Mouse (Mus musculus): ENCODE results near the gene Tmem60.

Tmem60 gene

GRCm38 (mm10) chr5:20881915-20882800 lies at the start of gene Tmem60, which contains the start of gene Phtf2:
Gene Tmem60, plus strand, starts transcription at chr5:20882191.
Gene Phtf2, minus strand, starts transcription at chr5:20882124.
- peak; percentile 97 for DNase-seq (ENCODE audit: extremely low spot score, low spot score)

GRCm38 (mm10) chr5:20834399-20834798 lies 47.6 kb upstream of the Tmem60 start:
- DNase-seq (ENCODE audit: extremely low spot score, low spot score), result no peak

GRCm38 (mm10) chr5:20837082-20837481 lies 44.9 kb upstream of the Tmem60 start:
- no peak for DNase-seq (ENCODE audit: extremely low spot score, low spot score)

GRCm38 (mm10) chr5:20843405-20843804 lies 38.6 kb upstream of the Tmem60 start:
- DNase-seq (ENCODE audit: extremely low spot score, low spot score), result no peak

- no peak for DNase-seq (ENCODE audit: extremely low spot score, low spot score)
Measured at GRCm38 (mm10) chr5:20843816-20844215, 38.2 kb upstream of the Tmem60 start.

GRCm38 (mm10) chr5:20847010-20847409 lies 35.0 kb upstream of the Tmem60 start:
- DNase-seq (ENCODE audit: extremely low spot score, low spot score), result no peak

GRCm38 (mm10) chr5:20855066-20855465 lies 26.9 kb upstream of the Tmem60 start:
- no peak for DNase-seq (ENCODE audit: extremely low spot score, low spot score)

GRCm38 (mm10) chr5:20858404-20858803 lies 23.6 kb upstream of the Tmem60 start:
- DNase-seq (ENCODE audit: extremely low spot score, low spot score), result no peak

GRCm38 (mm10) chr5:20860565-20860964 lies 21.4 kb upstream of the Tmem60 start:
- DNase-seq (ENCODE audit: extremely low spot score, low spot score), result no peak

- no peak for DNase-seq (ENCODE audit: extremely low spot score, low spot score)
Measured at GRCm38 (mm10) chr5:20861901-20862300, 20.1 kb upstream of the Tmem60 start.

- DNase-seq (ENCODE audit: extremely low spot score, low spot score), result no peak
Measured at GRCm38 (mm10) chr5:20864216-20864969, 17.6 kb upstream of the Tmem60 start.

- DNase-seq (ENCODE audit: extremely low spot score, low spot score), result no peak
Measured at GRCm38 (mm10) chr5:20865193-20865755, 16.7 kb upstream of the Tmem60 start.

- DNase-seq (ENCODE audit: extremely low spot score, low spot score), result no peak
Measured at GRCm38 (mm10) chr5:20873146-20873545, 8.8 kb upstream of the Tmem60 start.

- no peak for DNase-seq (ENCODE audit: extremely low spot score, low spot score)
Measured at GRCm38 (mm10) chr5:20876934-20877426, 5.0 kb upstream of the Tmem60 start.

- DNase-seq (ENCODE audit: extremely low spot score, low spot score), result no peak
Measured at GRCm38 (mm10) chr5:20880386-20880785, 1.6 kb upstream of the Tmem60 start.

- peak; percentile 68 for DNase-seq (ENCODE audit: extremely low spot score, low spot score)
Measured at GRCm38 (mm10) chr5:20880797-20881775, 905 bp upstream of the Tmem60 start.

GRCm38 (mm10) chr5:20884036-20884620 lies 2.1 kb downstream of the Tmem60 start:
- DNase-seq (ENCODE audit: extremely low spot score, low spot score), result no peak

- no peak for DNase-seq (ENCODE audit: extremely low spot score, low spot score)
Measured at GRCm38 (mm10) chr5:20897446-20898167, 15.6 kb downstream of the Tmem60 start.

- DNase-seq (ENCODE audit: extremely low spot score, low spot score), result no peak
Measured at GRCm38 (mm10) chr5:20904647-20905046, 22.7 kb downstream of the Tmem60 start.

GRCm38 (mm10) chr5:20905437-20905836 lies 23.4 kb downstream of the Tmem60 start:
- DNase-seq (ENCODE audit: extremely low spot score, low spot score), result no peak

Data from neural tube, embryonic 10.5 days (tissue).